Mouse (Mus musculus): ENCODE data around the gene 4931409K22Rik.

4931409K22Rik gene

DNA sequence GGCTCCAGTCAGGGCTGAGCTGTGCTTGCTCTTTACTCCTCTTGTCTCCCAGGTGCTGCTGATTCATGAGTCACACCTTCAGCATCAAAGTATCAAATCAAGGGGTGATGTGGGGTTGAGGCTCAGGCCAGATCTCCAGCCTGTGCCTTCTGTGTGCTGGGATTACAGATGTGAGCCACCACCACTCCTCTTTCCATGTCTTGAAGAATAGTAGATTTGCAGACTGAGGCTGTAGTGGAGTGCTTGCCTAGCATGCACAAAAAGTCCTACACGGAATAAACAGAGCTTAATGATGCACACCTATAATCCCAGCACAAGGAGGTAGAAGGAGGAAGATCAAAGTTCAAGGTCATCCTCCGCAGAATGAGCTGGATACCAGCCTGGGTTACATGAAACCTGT lies at the start of gene 4931409K22Rik:
Gene 4931409K22Rik (minus strand): TSS at position 101 of the 400 bp plus-strand sequence.
- DNase-seq: no peak

- no peak for DNase-seq
Observed at GRCm38 (mm10) chr5:24605980-24606665, 49.5 kb upstream of the 4931409K22Rik start.

DNA sequence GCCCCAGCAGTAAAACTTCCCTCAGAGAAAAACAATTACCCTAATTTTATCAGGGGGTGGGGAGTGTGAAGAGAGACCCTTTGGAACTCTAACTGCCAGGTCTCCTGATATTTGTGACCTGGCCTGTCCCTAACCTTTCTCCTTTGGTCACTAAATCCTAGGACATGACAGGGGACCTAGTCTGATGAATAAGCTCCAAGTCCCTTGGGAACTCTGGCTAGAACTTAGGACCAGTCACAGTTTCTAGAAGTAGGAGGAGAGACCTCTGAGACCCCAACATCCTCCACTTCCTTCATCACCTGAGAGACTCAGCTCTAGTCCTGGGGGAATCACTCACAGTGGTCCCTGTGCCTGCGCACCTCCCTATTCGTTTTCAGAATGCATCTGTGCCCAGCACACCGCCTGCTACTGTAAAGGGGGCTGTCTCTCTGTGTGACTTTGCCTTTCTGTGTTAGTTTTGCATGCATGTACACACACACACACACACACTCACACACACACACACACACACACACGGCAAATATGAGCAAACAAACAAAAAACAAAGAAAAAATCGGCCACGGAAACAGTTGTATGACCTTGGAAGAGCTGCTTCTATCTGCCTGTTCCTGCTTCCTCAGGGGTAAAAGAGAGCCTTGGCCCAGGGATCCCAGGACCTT lies 48.8 kb upstream of the 4931409K22Rik start:
- no peak for DNase-seq

DNA sequence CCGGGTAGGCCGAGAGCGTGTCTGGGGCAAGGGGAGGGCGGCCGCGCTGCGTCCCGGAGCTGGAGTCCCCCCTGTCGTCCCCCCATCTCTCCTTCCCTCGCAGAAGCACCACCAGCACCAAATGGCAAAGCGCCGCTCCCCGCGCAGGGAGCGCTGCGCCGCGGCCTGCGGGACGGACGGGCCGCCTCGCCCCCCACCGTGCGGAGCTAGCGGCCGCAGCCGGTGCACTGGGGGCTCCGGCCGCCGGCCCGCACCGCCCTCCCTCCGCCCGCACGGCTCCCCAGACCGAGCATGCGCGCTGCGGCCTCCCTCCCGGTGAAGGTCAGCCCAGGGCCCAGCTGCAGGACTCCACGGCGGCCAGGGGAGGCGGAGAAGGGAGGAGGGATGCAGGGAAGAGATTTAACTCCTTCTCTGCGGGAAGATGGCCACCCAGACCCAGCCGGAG lies 48.1 kb upstream of the 4931409K22Rik start:
- DNase-seq: peak; percentile 95

DNA sequence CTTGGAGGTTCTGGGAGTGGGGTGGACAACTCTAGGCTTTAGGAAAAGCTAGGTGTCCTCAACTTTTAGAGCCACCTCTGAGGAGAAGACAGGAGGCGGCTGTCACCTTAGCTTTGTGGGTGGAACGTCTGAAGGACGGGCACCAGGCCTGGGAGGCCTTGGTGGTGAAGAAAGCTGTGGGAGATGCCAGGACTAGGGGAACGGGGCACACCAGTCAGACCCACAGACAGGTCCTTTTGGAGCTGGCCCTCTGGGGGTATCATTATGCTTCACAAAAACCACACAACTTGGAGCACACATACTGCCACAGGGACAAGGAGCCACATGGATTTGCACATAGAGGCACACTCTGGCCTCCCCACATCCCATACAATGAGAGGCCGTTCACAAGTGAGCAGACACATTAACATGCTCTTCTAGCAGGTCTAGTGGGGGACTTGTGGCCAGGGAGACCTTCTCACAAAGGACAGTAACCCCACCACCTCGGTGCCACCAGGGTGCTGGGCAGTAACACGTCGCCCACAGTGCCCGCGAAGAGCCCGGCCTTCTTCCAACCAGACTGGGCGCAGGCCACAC lies 47.6 kb upstream of the 4931409K22Rik start:
- DNase-seq: no peak

DNA sequence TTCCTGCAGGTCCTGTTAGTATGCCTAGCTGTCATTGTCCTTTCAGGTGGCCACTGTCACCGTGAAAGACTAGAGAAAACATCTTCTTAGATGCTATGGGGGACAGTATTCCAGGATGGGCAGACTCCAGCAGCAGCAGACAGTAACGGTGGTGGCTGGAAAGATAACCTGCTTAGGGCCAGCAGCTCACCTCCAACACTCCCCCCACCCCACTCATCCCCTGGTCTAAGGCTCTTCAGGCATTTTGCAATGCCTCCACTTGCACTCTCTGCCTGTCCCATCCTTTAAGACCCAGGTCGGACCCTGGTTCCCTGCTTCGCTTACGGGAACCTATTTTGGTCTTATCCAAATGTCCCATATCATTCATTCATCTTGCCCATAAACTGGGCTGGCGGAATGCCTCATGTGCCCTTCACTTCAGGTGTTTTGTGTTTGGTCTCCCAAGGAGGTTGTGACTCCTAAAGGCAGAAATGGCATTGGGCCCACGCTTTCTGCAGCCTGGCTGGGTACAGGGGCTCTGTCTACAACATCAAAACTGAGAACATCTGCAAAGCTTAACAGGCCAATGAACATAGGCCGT lies 46.9 kb upstream of the 4931409K22Rik start:
- DNase-seq: peak; percentile 37

DNA sequence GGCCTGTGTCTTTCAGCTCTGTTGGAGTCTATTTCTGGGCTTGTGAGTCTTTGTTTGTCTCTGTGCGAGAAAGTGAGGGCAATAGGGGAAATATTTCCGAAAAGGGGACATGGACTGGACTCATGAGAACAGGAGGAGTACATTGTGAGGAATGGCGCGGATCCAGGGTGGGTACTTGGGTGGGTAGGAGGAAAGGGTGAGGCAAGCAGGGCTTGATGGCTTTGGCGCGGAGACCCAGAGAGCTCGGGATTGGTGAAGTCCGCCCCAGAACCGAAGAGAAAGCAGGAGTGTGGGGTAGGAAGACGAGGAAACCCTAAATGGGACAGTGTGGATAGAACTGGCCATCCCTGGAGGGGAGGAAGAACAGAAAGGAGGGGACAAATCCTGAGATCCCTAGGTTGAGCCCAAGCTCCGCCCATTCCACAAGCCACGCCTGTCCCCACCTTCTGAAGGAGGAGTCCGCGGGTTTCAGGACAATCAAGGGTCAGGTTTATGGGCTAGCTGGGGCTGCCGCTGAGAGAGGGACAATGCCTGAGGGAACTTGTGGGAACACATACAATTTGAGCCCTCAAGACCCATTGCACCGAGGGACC lies 46.2 kb upstream of the 4931409K22Rik start:
- DNase-seq: peak; percentile 93

GRCm38 (mm10) chr5:24601911-24602750 lies 45.5 kb upstream of the 4931409K22Rik start:
- DNase-seq: peak; percentile 89

GRCm38 (mm10) chr5:24601071-24601835 lies 44.6 kb upstream of the 4931409K22Rik start:
- DNase-seq: peak; percentile 64

GRCm38 (mm10) chr5:24600236-24600635 lies 43.6 kb upstream of the 4931409K22Rik start:
- no peak for DNase-seq

DNA sequence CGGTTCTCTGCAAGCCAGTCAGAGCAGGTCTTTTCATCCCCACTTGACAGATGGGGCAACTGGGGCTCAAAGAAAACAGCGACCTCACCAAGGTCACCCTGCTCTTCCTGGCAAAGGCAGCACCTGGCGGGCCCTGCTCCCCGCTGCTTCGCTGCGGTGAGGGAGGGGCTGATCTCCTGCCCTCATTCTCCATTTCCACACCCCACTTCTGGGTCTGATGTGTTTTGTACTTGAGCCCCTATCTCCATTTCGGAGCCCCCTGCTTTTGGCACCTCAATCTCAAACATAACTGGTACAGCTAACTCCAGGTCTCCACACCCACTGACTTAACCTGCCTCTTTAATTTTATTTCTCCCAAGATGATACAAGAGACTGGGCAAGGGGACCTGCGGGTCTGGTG lies 42.5 kb upstream of the 4931409K22Rik start:
- no peak for DNase-seq

DNA sequence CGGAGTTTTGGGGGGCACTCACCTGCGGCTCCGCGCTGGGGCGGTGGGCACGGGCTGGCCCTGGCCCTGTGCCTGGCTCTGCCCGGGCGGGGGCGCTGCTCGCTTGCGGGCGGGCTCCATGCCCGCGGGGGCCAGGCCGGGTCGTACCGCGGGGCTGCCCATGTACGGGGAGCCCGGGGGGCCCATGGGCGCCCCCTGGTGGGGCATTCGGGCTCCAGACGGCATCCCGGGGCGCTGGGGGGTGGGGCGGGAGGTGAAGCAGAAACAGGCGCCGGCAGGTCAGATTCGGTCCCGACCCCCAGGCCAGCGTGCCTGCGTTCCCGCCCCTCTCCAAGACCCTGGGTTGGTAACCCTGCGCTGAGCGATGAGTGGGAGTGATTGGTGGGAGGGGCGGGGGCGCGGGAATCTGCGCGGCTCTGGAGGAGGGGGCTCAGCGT lies 42.0 kb upstream of the 4931409K22Rik start:
- peak; percentile 82 for DNase-seq

- peak; percentile 22 for DNase-seq
Observed at GRCm38 (mm10) chr5:24597901-24598569, 41.4 kb upstream of the 4931409K22Rik start.

GRCm38 (mm10) chr5:24597221-24597728 lies 40.7 kb upstream of the 4931409K22Rik start:
- peak; percentile 88 for DNase-seq

DNA sequence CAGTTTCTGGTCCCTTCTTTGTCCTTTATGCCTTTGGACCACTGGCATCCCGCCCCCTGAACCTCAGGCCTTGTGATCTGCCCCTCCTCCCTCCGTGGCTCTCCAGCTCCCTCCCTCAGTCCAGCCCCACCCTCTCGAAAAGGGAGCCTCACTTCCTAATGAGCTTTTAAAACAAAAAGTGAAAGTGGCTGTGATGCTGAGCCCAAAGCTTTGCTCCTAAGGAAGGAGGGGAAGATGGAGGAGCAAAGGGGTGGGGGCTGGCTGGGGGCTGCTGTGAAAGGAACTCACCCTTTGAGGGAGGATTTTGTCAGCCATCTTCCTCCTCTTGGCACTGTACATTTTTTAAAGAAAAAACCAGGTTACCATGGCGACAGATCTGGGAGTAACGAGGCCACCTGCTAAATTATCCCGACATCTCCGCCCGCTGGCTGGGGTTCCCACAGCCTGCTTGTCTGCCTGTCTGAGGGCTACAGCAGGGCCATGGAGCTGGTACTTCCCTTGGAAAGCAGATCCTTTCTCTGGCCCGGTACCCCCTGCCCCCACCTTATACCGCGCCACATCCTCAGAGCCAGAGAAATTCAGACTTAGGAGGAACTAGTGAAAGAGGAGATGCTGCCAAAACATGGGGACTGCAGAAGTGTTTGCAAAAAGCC lies 40.0 kb upstream of the 4931409K22Rik start:
- peak; percentile 50 for DNase-seq

GRCm38 (mm10) chr5:24595786-24596380 lies 39.3 kb upstream of the 4931409K22Rik start:
- DNase-seq: no peak

- no peak for DNase-seq
Observed at GRCm38 (mm10) chr5:24595261-24595660, 38.7 kb upstream of the 4931409K22Rik start.

- no peak for DNase-seq
Observed at GRCm38 (mm10) chr5:24594346-24594745, 37.7 kb upstream of the 4931409K22Rik start.

DNA sequence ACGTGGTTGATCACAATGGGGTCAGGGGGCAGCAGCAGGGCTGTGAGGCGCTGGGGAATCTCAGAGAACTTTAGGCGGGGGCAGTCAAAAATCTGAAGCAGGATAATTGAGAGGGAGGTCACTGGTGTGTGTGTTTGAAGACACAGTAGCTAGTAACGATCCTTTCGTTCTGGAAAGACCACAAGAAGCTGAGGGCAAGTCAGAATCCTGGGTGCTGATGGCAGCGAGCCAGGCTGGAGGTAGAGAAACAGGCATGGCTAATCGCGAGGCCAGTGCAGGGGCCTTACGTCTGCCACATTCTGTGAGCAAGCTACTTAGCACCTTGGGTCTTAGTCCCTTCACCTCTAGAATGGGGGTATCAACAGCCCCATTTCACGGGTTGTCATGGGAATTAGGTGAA lies 37.3 kb upstream of the 4931409K22Rik start:
- no peak for DNase-seq

GRCm38 (mm10) chr5:24593230-24593629 lies 36.6 kb upstream of the 4931409K22Rik start:
- no peak for DNase-seq
